Mouse (Mus musculus) liver, embryonic 12.5 days (tissue): ENCODE results near the gene Nudt17. TPM values are rescaled to one million over a fixed set of nuclear protein-coding genes. Genes with fewer than 3 reads are reported as not detected.
"Not testable (repeated sequence)": the region's sequence is repeated elsewhere in the genome, so short reads cannot be mapped to it uniquely, and the experiment has no call there.

Source experiments
- ATAC-seq: fragments of 200-750 bp; cut with Nextera tagmentation; 2 replicates; pipeline ENCODE4 v1.8.0; 2017; ENCODE audit warnings: moderate number of reproducible peaks, mild to moderate bottlenecking, moderate library complexity
- H3K27ac ChIP-seq: fragments of 300-500 bp; sonication (generic); 2 replicates; pipeline ENCODE4 v1.5.1; 2016; ENCODE audit warnings: mild to moderate bottlenecking
- H3K27me3 ChIP-seq: fragments of 300-500 bp; sonication (generic); replicated peaks from 2 replicates; pipeline ENCODE4 v1.6.1; 2016; ENCODE audit warnings: mild to moderate bottlenecking, moderate library complexity
- H3K36me3 ChIP-seq: fragments of 300-500 bp; sonication (generic); 2 replicates; pipeline ENCODE4 v1.6.1; 2016; ENCODE audit warnings: mild to moderate bottlenecking, moderate library complexity
- H3K4me1 ChIP-seq: fragments of 300-500 bp; sonication (generic); 2 replicates; pipeline ENCODE4 v1.6.1; 2016
- H3K4me2 ChIP-seq: fragments of 300-500 bp; sonication (generic); 2 replicates; pipeline ENCODE4 v1.6.1; 2016; ENCODE audit warnings: mild to moderate bottlenecking, moderate library complexity
- H3K4me3 ChIP-seq: fragments of 300-500 bp; sonication (generic); 2 replicates; pipeline ENCODE4 v1.5.1; 2016; ENCODE audit warnings: mild to moderate bottlenecking, moderate library complexity
- H3K9ac ChIP-seq: fragments of 300-500 bp; sonication (generic); 2 replicates; pipeline ENCODE4 v1.6.1; 2016; ENCODE audit warnings: mild to moderate bottlenecking, moderate library complexity
- H3K9me3 ChIP-seq: fragments of 300-500 bp; sonication (generic); replicated peaks from 2 replicates; pipeline ENCODE4 v1.6.1; 2016; ENCODE audit warnings: mild to moderate bottlenecking, moderate library complexity
- WGBS: fragments of 180-500 bp; shearing (Covaris S2); methylation state at CpG from one replicate; pipeline ENCODE4 v1.1.7; 2016; ENCODE audit not compliant: insufficient replicate concordance; 5-methylcytosine and 5-hydroxymethylcytosine counted together
- polyA plus RNA-seq: library from polyadenylated mRNA; unstranded; fragments of >200 nt; fragmentation: Nextera tagmentation; extraction: Ambion mirVana; gene quantifications from 2 replicates; pipeline ENCODE4 v1.2.1, GENCODE M21; 2016

Gene Nudt17
- polyA plus RNA-seq, 1 experiment from 2014 or later = 1.4 TPM

GRCm38 (mm10) chr3:96698993-96699690, 9.2 kb downstream of the Nudt17 start:
- no peak for ATAC-seq
- Histone ChIP-seq H3K36me3 (peaks cover 36% of the 10 kb centered on the region), H3K9ac (no peak overlapping the region), H3K4me1 (peaks cover 22% of the 10 kb centered on the region), H3K9me3 (no peaks in the 10 kb centered on the region), H3K4me3 (no peak overlapping the region), H3K27ac (no peak overlapping the region), H3K4me2 (no peak overlapping the region), H3K27me3 (no peaks in the 10 kb centered on the region; the same call in 1 of the 2 replicates)
- WGBS = 56% methylated on average over 19 of the region's 19 CpGs

GRCm38 (mm10) chr3:96696766-96697732, 11.3 kb downstream of the Nudt17 start:
- Histone ChIP-seq H3K9me3 (no peaks in the 10 kb centered on the region), H3K27ac (peak overlapping the region; percentile 88), H3K4me1 (peaks cover 22% of the 10 kb centered on the region), H3K9ac (peak overlapping the region; percentile 79), H3K27me3 (no peaks in the 10 kb centered on the region; the same call in 1 of the 2 replicates), H3K4me3 (peak overlapping the region; percentile 81), H3K36me3 (peaks cover 20% of the 10 kb centered on the region), H3K4me2 (peak overlapping the region; percentile 95)
- 2% methylated on average over 76 of the region's 85 CpGs for WGBS
- ATAC-seq = peak; percentile 91

GRCm38 (mm10) chr3:96696198-96696765, 12.1 kb downstream of the Nudt17 start, which contains the start of gene Pias3:
Gene Pias3 (plus strand): TSS chr3:96696384.
- Histone ChIP-seq H3K27ac (peak within 1 kb of the TSS; percentile 88), H3K4me1 (peaks cover 22% of the 10 kb centered on the region), H3K4me2 (peak within 1 kb of the TSS; percentile 95), H3K9me3 (no peaks in the 10 kb centered on the region), H3K4me3 (peak within 1 kb of the TSS; percentile 81), H3K36me3 (peaks cover 13% of the 10 kb centered on the region), H3K9ac (peak within 1 kb of the TSS; percentile 79), H3K27me3 (no peaks in the 10 kb centered on the region; the same call in 1 of the 2 replicates)
- peak; percentile 74 for ATAC-seq
- under 1% methylated on average over 35 of the region's 35 CpGs for WGBS

- H3K9me3 ChIP-seq = no peaks in the 10 kb centered on the region
- peaks cover 22% of the 10 kb centered on the region for H3K4me1 ChIP-seq
- H3K27me3 ChIP-seq = peaks cover 22% of the 10 kb centered on the region
- no peak overlapping the region for H3K27ac ChIP-seq
- no peaks in the 10 kb centered on the region for H3K36me3 ChIP-seq
- no peak overlapping the region for H3K9ac ChIP-seq
- no peak overlapping the region for H3K4me3 ChIP-seq
- no peak overlapping the region for H3K4me2 ChIP-seq
- no peak for ATAC-seq
- WGBS = 52% methylated on average over 1 of the region's 1 CpGs
Observed at GRCm38 (mm10) chr3:96693579-96693978, 14.8 kb downstream of the Nudt17 start.

- Histone ChIP-seq H3K4me3 (no peak overlapping the region), H3K4me2 (no peak overlapping the region), H3K9me3 (no peaks in the 10 kb centered on the region), H3K36me3 (no peaks in the 10 kb centered on the region), H3K27ac (no peak overlapping the region), H3K4me1 (peaks cover 15% of the 10 kb centered on the region), H3K27me3 (peaks cover 30% of the 10 kb centered on the region), H3K9ac (no peak overlapping the region)
- no peak for ATAC-seq
- 16% methylated on average over 3 of the region's 3 CpGs for WGBS
Observed at GRCm38 (mm10) chr3:96692506-96692905, 15.9 kb downstream of the Nudt17 start.

- H3K27ac ChIP-seq = no peak overlapping the region
- no peak overlapping the region for H3K9ac ChIP-seq
- H3K4me1 ChIP-seq = peaks cover under 1% of the 10 kb centered on the region; the same call in 1 of the 2 replicates
- peaks cover 40% of the 10 kb centered on the region for H3K27me3 ChIP-seq
- no peaks in the 10 kb centered on the region for H3K9me3 ChIP-seq
- WGBS = 37% methylated on average over 3 of the region's 3 CpGs
- no peak overlapping the region for H3K4me2 ChIP-seq
- no peaks in the 10 kb centered on the region for H3K36me3 ChIP-seq
- H3K4me3 ChIP-seq = no peak overlapping the region
- no peak for ATAC-seq
Observed at GRCm38 (mm10) chr3:96690298-96690697, 18.1 kb downstream of the Nudt17 start.

- no peak overlapping the region for H3K4me3 ChIP-seq
- H3K27me3 ChIP-seq = peaks cover 55% of the 10 kb centered on the region
- H3K9me3 ChIP-seq = no peaks in the 10 kb centered on the region
- H3K36me3 ChIP-seq = no peaks in the 10 kb centered on the region
- WGBS = 64% methylated on average over 11 of the region's 11 CpGs
- no peak overlapping the region for H3K4me2 ChIP-seq
- no peak overlapping the region for H3K9ac ChIP-seq
- H3K4me1 ChIP-seq = peaks cover 9% of the 10 kb centered on the region
- no peak overlapping the region for H3K27ac ChIP-seq
- no peak for ATAC-seq
Observed at GRCm38 (mm10) chr3:96688854-96689253, 19.5 kb downstream of the Nudt17 start.

GRCm38 (mm10) chr3:96686057-96686456, 22.3 kb downstream of the Nudt17 start:
- H3K9me3 ChIP-seq, H3K36me3 ChIP-seq, H3K27ac ChIP-seq, H3K9ac ChIP-seq, H3K4me3 ChIP-seq, H3K4me1 ChIP-seq, H3K4me2 ChIP-seq, ATAC-seq: not testable (repeated sequence)
- 73% methylated on average over 5 of the region's 5 CpGs for WGBS
- peaks cover 79% of the 10 kb centered on the region for H3K27me3 ChIP-seq

GRCm38 (mm10) chr3:96684822-96685156, 23.6 kb downstream of the Nudt17 start:
- H3K4me2 ChIP-seq = peak overlapping the region; percentile 48
- peaks cover 14% of the 10 kb centered on the region for H3K4me1 ChIP-seq
- H3K9ac ChIP-seq = no peak overlapping the region
- no peak overlapping the region for H3K27ac ChIP-seq
- no peaks in the 10 kb centered on the region for H3K9me3 ChIP-seq
- ATAC-seq = no peak
- H3K27me3 ChIP-seq = peaks cover 82% of the 10 kb centered on the region
- no peaks in the 10 kb centered on the region for H3K36me3 ChIP-seq
- 13% methylated on average over 28 of the region's 28 CpGs for WGBS
- peak overlapping the region; percentile 8; the same call in 1 of the 2 replicates for H3K4me3 ChIP-seq

- no peak overlapping the region for H3K9ac ChIP-seq
- H3K4me2 ChIP-seq = peak overlapping the region; percentile 48
- peaks cover 19% of the 10 kb centered on the region for H3K4me1 ChIP-seq
- H3K27me3 ChIP-seq = peaks cover 82% of the 10 kb centered on the region
- H3K36me3 ChIP-seq = no peaks in the 10 kb centered on the region
- H3K4me3 ChIP-seq = peak overlapping the region; percentile 8; the same call in 1 of the 2 replicates
- no peak for ATAC-seq
- H3K9me3 ChIP-seq = no peaks in the 10 kb centered on the region
- no peak overlapping the region for H3K27ac ChIP-seq
- whole genome bisulfite sequencing = 35% methylated on average over 17 of the region's 17 CpGs
Observed at GRCm38 (mm10) chr3:96684151-96684821, 24.1 kb downstream of the Nudt17 start.

- Histone ChIP-seq H3K4me1 (peaks cover 27% of the 10 kb centered on the region), H3K27me3 (peaks cover 78% of the 10 kb centered on the region), H3K9me3 (no peaks in the 10 kb centered on the region), H3K4me3 (no peak overlapping the region), H3K4me2 (no peak overlapping the region), H3K9ac (no peak overlapping the region), H3K27ac (no peak overlapping the region), H3K36me3 (no peaks in the 10 kb centered on the region)
- WGBS = 63% methylated on average over 3 of the region's 3 CpGs
- ATAC-seq = no peak
Observed at GRCm38 (mm10) chr3:96683496-96683895, 24.9 kb downstream of the Nudt17 start.
